Mouse (Mus musculus) heart, embryonic 11.5 days (tissue): ENCODE data around the gene Rint1. TPM values are rescaled to one million over a fixed set of nuclear protein-coding genes. Genes with fewer than 3 reads are reported as not detected.

Experiments
- ATAC-seq: fragments of 200-750 bp; cut with Nextera tagmentation; replicated peaks from 2 replicates; pipeline ENCODE4 v1.8.0; 2017; ENCODE audit warnings: moderate library complexity; ENCODE audit not compliant: insufficient number of reproducible peaks, low FRiP score, low TSS enrichment
- H3K27ac ChIP-seq: fragments of 300-500 bp; sonication (generic); 2 replicates; pipeline ENCODE4 v1.5.1; 2014; ENCODE audit warnings: mild to moderate bottlenecking, low read depth, low read length
- H3K27me3 ChIP-seq: fragments of 300-500 bp; sonication (generic); 2 replicates; pipeline ENCODE4 v1.6.1; 2014; ENCODE audit warnings: mild to moderate bottlenecking, low read length, mixed read lengths; ENCODE audit not compliant: control insufficient read depth, insufficient read depth
- H3K36me3 ChIP-seq: fragments of 300-500 bp; sonication (generic); 2 replicates; pipeline ENCODE4 v1.6.1; 2014; ENCODE audit warnings: mild to moderate bottlenecking, low read length, moderate library complexity, mixed read lengths; ENCODE audit not compliant: control insufficient read depth, insufficient read depth
- H3K4me1 ChIP-seq: fragments of 300-500 bp; sonication (generic); 2 replicates; pipeline ENCODE4 v1.6.1; 2014; ENCODE audit warnings: low read length; ENCODE audit not compliant: control insufficient read depth, insufficient read depth
- H3K4me2 ChIP-seq: fragments of 300-500 bp; sonication (generic); 2 replicates; pipeline ENCODE4 v1.6.1; 2014; ENCODE audit warnings: mild to moderate bottlenecking, moderate library complexity
- H3K4me3 ChIP-seq: fragments of 300-500 bp; sonication (generic); 2 replicates; pipeline ENCODE4 v1.5.1; 2014; ENCODE audit warnings: low read depth, low read length
- H3K9ac ChIP-seq: fragments of 300-500 bp; sonication (generic); 2 replicates; pipeline ENCODE4 v1.6.1; 2014; ENCODE audit warnings: mild to moderate bottlenecking, low read depth, low read length, moderate library complexity
- H3K9me3 ChIP-seq: fragments of 300-500 bp; sonication (generic); replicated peaks from 2 replicates; pipeline ENCODE4 v1.6.1; 2016; ENCODE audit warnings: low read length; ENCODE audit not compliant: control insufficient read depth
- WGBS: fragments of 180-500 bp; shearing (Covaris S2); extraction: QIAGEN DNeasy Blood & Tissue Kit; methylation state at CpG from one replicate; pipeline ENCODE4 v1.1.7; 2014; ENCODE audit not compliant: insufficient replicate concordance; 5-methylcytosine and 5-hydroxymethylcytosine counted together
- polyA plus RNA-seq: library from polyadenylated mRNA; unstranded; fragments of >200 nt; fragmentation: Nextera tagmentation; extraction: Ambion mirVana; gene quantifications from 2 replicates; pipeline ENCODE4 v1.2.1, GENCODE M21; 2014

The Rint1 gene
- polyA plus RNA-seq, 1 experiment from 2014 or later = 31.7 TPM

DNA sequence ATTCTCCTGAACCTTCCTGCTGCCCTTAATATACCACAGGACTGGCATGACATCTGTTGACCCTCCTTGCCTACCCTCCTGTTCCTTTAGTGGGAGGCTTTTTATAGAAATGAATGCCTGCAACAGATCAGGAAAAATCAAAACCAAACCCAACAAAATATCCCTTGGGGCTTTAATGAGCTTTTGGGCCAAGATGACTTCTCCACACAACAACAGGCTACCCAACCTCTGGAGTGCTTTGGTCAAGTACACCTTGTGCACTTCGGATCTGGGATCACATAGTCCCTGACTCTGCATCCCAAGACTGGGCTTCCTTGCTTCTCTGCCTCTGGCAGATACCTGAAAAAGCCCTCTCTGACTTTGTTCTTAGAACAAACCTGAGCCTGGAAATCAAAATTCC is 68.7 kb downstream of the Rint1 start:
- peaks cover 37% of the 10 kb centered on the region for H3K36me3 ChIP-seq

DNA sequence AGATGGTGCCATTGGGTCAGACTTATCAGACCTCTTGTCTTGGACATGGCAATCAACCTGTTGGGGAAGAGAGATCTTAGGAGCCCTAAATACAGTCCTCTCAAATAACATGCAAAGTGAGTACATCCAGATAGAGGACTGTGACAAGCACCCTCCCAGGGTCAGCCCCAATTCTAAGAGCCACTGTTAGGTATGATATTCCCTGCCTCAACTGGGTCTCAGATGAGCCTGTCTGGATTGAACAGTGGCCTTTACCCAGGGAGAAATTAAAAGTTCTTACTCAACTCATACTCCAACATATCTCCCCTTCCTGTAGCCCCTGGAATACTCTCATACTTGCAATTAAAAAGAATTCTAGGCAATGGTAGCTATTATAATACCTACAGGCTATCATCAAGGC is 69.7 kb downstream of the Rint1 start:
- H3K4me1 ChIP-seq = no peaks in the 10 kb centered on the region
- H3K4me2 ChIP-seq = no peak overlapping the region
- H3K27me3 ChIP-seq = no peaks in the 10 kb centered on the region
- ATAC-seq = no peak
- H3K4me3 ChIP-seq = no peak overlapping the region
- no peak overlapping the region for H3K9ac ChIP-seq
- H3K27ac ChIP-seq = no peak overlapping the region
- H3K36me3 ChIP-seq = peaks cover 37% of the 10 kb centered on the region
- H3K9me3 ChIP-seq = no peaks in the 10 kb centered on the region

More for the DNA sequence above, 68.7 kb downstream of the Rint1 start:
- H3K27me3 ChIP-seq = no peaks in the 10 kb centered on the region
- no peaks in the 10 kb centered on the region for H3K9me3 ChIP-seq
- ATAC-seq = no peak
- H3K27ac ChIP-seq = no peak overlapping the region
- peaks cover 5% of the 10 kb centered on the region; the same call in 1 of the 2 replicates for H3K4me1 ChIP-seq
- no peak overlapping the region for H3K4me2 ChIP-seq
- H3K9ac ChIP-seq = no peak overlapping the region
- H3K4me3 ChIP-seq = no peak overlapping the region
- 86% methylated on average over 1 of the region's 1 CpGs for WGBS

DNA sequence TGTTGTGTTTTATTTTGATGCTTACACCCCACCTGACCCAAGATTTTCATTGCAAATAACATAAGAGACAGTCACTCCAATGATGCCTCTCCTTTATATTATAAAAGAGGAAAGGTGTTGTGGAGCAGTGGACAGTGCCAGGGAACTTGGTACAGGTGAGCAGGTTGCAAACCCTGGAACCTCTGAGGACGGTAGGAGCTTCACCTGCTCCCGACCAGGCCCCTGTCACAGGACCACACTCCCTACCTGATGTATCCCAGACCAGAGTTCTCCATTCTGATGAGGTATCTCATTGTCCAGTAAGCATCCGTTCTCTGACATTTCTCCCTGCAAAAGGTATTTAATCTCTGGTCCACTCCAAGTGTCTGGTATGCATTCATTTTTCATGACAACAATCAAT is 70.5 kb downstream of the Rint1 start:
- H3K36me3 ChIP-seq = peaks cover 30% of the 10 kb centered on the region
- no peaks in the 10 kb centered on the region for H3K27me3 ChIP-seq
- H3K4me3 ChIP-seq = no peak overlapping the region
- no peaks in the 10 kb centered on the region for H3K4me1 ChIP-seq
- H3K27ac ChIP-seq = no peak overlapping the region
- H3K9ac ChIP-seq = no peak overlapping the region
- H3K4me2 ChIP-seq = no peak overlapping the region
- WGBS = 83% methylated on average over 3 of the region's 3 CpGs
- ATAC-seq = no peak
- no peaks in the 10 kb centered on the region for H3K9me3 ChIP-seq

DNA sequence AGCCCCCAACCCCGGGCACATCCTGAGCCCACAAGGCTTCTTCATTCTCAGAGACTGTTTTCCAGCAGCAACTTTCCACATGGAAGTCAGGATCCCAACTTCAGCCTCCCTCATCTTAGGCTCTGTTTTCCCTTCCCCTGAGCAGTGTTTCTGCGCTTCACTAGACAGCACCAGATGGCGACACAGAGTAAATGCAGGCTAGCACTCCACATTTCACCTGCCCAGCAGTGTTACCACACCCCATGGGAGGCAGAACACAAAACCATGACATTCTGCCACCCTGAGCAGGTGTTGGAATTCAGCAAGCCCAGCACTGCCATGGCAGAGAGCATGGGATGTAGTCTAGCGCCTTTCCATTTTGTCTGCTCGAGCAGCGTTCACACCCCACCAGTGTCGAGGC is 71.1 kb downstream of the Rint1 start:
- Histone ChIP-seq H3K4me2 (no peak overlapping the region), H3K9ac (no peak overlapping the region), H3K9me3 (no peaks in the 10 kb centered on the region), H3K4me3 (no peak overlapping the region), H3K36me3 (peaks cover 25% of the 10 kb centered on the region), H3K27ac (no peak overlapping the region), H3K4me1 (no peaks in the 10 kb centered on the region), H3K27me3 (no peaks in the 10 kb centered on the region)
- WGBS = 75% methylated on average over 7 of the region's 7 CpGs
- ATAC-seq = no peak

DNA sequence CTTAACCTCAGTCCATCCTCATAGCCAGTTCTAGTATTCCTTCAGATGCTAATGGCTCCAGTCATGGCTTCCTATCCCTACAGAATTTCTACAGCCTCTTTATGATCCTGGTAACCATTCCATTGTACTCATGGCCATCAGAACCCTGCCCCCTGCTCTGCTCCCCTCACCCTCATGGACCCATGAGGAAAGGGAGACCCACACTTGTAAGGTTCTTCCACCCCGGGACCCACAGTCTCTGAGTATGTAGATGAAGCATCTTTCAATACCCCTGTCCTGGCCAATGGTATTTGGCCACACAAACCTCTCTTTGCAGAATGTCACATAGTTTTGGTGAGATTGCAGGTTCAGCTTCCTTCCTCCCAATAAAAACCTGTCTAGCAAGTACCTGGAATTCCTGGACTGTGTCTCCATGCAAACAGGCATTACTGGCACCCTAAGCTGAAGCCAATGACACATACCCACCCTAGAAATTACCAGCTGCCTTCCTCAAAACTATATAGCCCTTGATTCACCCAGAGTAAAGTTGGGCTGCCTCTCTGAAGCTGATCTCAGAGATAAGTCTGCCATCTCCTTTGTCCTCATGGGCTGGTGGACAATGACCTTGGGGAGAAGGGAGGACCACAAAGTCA is 71.7 kb downstream of the Rint1 start:
- no peaks in the 10 kb centered on the region for H3K9me3 ChIP-seq
- peaks cover 23% of the 10 kb centered on the region for H3K36me3 ChIP-seq
- H3K27me3 ChIP-seq = no peaks in the 10 kb centered on the region
- 0 out of 2 replicates have a peak, but pooled peaks cover 2% of the 10 kb centered on the region for H3K4me1 ChIP-seq
- 84% methylated on average over 1 of the region's 1 CpGs for WGBS
- H3K27ac ChIP-seq = no peak overlapping the region
- no peak overlapping the region for H3K9ac ChIP-seq
- no peak for ATAC-seq
- no peak overlapping the region for H3K4me2 ChIP-seq
- no peak overlapping the region for H3K4me3 ChIP-seq

DNA sequence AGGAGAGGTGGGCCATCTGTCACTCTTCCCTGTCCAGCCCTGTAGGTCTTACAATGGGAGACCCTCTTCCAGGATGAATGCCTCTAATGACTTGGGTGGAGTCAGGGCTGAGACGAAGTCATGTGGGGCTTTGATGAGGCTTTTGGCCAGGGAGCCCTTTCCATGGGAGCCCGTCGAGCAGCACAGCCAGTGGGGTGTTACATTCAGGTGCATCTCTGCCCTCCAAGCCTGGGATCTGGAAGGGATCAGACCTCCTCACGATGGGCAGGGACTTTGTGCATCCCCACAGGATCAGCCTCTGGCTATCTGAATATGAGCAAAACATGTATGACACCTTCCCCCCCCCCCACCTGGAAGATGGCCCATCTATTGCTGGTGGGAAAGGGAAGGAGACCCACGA is 72.4 kb downstream of the Rint1 start:
- H3K4me1 ChIP-seq = 0 out of 2 replicates have a peak, but pooled peaks cover 9% of the 10 kb centered on the region
- H3K9me3 ChIP-seq = no peaks in the 10 kb centered on the region
- no peak overlapping the region for H3K27ac ChIP-seq
- 87% methylated on average over 5 of the region's 5 CpGs for WGBS
- no peak overlapping the region for H3K4me3 ChIP-seq
- H3K27me3 ChIP-seq = no peaks in the 10 kb centered on the region
- peaks cover 20% of the 10 kb centered on the region for H3K36me3 ChIP-seq
- H3K4me2 ChIP-seq = no peak overlapping the region
- no peak for ATAC-seq
- H3K9ac ChIP-seq = no peak overlapping the region

DNA sequence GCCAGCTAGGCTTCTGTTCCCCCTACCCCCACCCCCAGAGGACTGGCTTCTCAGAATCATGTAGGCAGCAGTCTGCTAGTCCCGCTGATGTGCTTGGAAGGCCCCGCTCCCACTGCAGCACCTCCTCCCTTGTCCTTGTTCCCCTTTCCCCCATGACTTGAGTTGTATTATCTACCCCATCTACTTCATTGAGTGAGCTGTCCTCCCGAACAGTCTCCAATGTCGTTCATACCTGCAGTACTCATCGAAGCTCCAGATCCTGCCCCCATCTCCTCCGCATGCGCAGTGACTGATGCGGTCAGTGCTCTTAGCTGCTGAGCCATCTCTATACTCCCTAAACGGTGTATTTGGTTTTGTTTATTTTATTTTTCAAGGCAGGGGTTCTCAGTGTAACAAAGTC is 74.2 kb downstream of the Rint1 start:
- 0 out of 2 replicates have a peak, but pooled peaks cover 10% of the 10 kb centered on the region for H3K4me1 ChIP-seq
- H3K9me3 ChIP-seq = no peaks in the 10 kb centered on the region
- H3K27ac ChIP-seq = no peak overlapping the region
- no peaks in the 10 kb centered on the region for H3K27me3 ChIP-seq
- no peak overlapping the region for H3K9ac ChIP-seq
- 88% methylated on average over 9 of the region's 9 CpGs for WGBS
- H3K4me2 ChIP-seq = no peak overlapping the region
- H3K4me3 ChIP-seq = no peak overlapping the region
- no peak for ATAC-seq
- H3K36me3 ChIP-seq = peaks cover 2% of the 10 kb centered on the region; the same call in 1 of the 2 replicates

DNA sequence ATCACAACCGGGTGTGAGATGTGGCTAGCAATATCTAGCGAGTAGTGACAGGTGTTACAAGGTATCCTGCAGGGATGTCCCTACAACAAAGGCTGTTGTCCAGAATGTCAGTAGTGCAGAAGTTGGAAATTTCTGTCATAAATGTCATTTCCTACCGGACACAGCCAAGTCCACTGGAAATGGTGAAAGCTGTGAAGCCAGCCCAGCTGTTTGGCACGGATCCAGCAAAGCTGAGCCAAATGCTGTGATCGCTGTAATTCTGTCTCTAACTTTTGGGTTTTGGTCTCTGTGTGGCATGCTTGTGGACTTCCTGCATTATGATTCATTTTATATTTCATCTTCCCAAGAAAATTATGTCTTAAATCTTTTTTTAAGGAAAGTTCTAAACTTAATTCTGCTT is 74.8 kb downstream of the Rint1 start:
- 69% methylated on average over 5 of the region's 5 CpGs for WGBS
- Histone ChIP-seq H3K4me3 (no peak overlapping the region), H3K4me2 (no peak overlapping the region), H3K9me3 (no peaks in the 10 kb centered on the region), H3K27ac (no peak overlapping the region), H3K27me3 (no peaks in the 10 kb centered on the region), H3K4me1 (0 out of 2 replicates have a peak, but pooled peaks cover 10% of the 10 kb centered on the region), H3K9ac (no peak overlapping the region), H3K36me3 (0 out of 2 replicates have a peak, but pooled peaks cover 2% of the 10 kb centered on the region)
- ATAC-seq = no peak
